Mouse (Mus musculus): Measurements from ENCODE around the gene Myo18b. TPM values are rescaled to one million over a fixed set of nuclear protein-coding genes. Genes with fewer than 3 reads are reported as not detected.

Gene Myo18b
- total RNA-seq, 2 experiments from 2014 or later, result 5.1 to 5.4 TPM

DNA sequence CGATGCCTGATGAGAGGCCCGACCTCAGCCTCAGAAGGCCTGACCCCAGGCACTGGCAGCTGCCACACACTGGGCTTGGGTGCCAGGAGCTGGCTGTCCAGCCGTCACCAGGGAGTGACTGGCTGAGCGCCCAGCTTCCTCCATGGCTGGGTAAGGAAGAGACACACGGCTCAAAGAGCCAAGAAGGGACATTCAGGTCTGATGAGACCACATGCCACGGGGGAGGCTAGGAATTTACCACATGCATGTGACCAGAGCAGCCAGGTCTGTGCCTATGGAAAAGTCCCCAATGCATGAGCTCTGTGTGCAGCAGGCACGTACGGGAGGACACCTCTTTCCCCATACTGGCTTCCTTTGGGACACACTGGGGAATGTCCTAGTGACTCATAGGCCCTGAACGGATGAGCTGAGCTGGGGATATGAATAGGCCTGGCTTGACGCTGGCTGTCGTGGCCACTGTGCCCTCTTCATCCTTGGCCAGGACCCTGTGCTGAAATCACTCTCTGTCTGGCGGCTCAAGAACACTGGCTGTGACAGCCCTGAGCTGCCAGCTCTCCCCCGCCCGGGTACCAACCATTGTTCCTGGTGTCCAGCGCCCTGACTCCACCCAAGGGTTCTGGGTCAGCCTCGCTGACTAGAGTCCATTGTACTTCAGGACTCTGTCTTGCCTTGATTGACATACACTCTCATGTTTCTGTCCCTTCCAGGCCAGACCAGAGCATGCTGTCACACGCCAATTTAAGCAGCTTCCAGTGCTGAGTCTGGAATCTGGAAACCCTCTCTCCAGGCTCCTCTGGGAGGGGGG lies 9.3 kb downstream of the Myo18b start:
- intact Hi-C loops (cut with DNase I), result no loop called here
- peak in 1 of 2 experiments; percentile 63 for DNase-seq (ENCODE audit: extremely low spot score in 1 of 2, low spot score in 2 of 2)

DNA sequence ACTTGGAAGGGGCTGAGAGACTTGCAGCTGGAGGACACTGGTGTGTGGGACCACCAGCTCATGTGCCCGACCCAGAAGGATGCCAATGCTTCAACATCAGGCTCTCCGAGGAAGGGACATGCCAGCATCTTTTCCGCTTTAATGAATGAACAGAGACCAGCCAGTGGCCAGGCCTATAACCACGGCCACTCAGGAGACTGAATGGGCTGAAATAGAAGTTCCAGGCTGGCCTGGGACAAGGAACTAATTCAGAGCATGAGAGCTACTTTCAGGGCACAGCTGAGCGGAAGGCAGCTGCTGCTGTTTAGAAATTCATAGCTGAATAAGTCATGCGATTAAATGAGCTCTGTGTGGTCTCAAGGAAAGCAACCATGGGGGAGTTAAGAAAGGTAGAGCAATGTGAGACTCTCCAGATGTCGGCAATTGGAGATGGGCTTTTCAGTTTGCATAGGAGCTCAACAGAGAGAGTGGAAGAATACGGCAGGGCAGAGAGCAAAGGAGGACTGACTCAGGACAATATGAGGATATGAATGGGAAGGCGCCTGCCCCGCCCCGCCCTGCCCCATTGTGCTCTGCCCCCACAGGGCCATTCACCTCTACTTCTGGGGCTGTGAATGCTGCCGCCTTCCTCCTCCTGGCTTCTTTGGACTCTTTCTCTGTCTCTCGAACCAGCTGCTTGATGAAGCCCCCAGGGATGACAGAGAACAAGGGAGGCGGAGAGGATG lies 18.6 kb downstream of the Myo18b start:
- intact Hi-C loops (cut with DNase I), result no loop called here
- peak in 1 of 2 experiments; percentile 46 for DNase-seq (ENCODE audit: extremely low spot score in 1 of 2, low spot score in 2 of 2)

DNA sequence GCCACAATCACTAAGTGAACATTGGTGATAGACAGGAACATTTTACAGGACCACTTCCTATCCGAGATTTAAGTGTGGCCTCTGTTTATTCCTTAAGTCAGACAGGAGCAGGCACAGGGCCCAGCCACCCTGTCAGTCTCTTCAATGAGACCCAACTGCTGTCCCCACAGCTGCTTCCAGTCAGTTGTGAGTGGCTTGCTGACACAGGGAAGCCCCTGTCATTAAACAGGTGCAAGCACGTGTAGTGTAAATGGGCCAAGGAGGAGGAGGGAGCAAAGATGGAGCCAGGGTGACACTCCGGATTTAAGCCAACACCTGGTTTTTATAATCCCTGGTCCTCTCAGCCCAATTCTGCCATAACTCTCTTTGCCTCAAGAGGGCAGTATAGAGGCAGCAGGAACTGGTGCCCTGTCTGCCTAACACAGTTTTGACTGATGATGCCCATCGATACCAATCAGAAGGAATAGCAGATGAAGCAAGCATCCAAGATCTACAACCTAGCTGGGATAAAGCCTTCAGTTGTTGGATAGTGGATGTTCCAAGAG lies 19.2 kb downstream of the Myo18b start:
- peak; percentile 47 to 63 for DNase-seq (ENCODE audit: extremely low spot score in 1 of 2, low spot score in 2 of 2)
- intact Hi-C loops (cut with DNase I), result no loop called here

DNA sequence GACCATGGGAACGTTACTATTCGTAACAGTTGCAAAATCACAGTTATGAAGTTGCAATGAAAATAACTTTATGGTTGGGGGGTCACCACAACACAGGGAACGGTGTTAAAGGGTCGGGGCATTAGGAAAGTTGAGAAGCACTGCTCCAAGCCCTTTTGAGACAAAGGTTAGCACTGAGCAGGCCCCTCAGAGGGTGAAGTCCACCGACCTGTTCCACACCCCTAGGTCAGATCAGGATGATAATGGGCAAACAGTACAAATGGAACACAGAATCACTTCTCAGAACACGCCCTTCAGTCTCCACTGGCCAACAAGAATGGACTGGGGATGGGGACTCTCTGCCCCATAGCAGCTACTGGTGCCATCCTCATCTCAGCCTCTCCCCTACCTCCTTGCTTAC lies 23.2 kb downstream of the Myo18b start:
- intact Hi-C loops (cut with DNase I), result loop anchor here (5.0 kb wide), 1 partner anchor 204 kb away; no protein-coding TSS in a partner anchor
- DNase-seq (ENCODE audit: extremely low spot score in 1 of 2, low spot score in 2 of 2), result no peak

DNA sequence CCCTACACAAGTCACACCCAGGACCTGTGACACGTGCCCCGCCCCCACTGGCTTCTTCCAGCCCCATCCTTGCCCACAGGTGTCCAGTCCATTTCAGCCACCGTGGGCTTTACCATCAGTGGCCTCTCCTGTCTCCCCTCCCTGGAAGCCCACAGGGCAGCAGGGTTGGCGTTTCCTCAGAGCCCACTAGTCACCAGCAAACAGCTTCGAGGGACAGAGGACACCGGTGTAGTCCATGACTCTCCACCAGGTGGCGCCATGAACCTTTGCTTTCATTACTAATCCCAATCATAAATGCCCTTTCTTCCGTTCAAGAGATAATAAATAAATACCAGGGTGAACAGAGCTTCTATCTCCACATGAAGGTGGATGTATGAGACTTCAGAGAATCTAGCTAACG lies 25.4 kb downstream of the Myo18b start:
- peak; percentile 71 to 79 for DNase-seq (ENCODE audit: extremely low spot score in 1 of 2, low spot score in 2 of 2)
- intact Hi-C loops (cut with DNase I), result loop anchor here (1.0 to 5.0 kb wide), 2 partner anchors 184 to 207 kb away; no protein-coding TSS in a partner anchor

DNA sequence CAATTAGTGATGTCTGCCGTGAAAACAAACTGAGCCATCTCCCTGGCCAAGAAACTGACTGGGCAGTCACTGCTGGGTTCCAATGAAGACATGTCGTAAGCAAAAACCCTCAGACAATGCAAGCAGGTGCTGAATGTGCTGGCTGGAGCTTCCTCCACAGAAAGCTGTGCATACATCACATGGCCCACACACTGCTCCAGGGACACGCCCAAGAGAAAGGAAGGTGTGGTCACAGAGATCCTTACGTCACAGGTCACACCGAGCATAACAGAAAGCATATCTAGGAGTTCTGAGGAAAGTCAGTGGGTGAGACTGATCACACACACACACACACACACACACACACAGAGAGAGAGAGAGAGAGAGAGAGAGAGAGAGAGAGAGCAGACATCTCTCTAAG lies 27.5 kb downstream of the Myo18b start:
- no peak for DNase-seq (ENCODE audit: extremely low spot score in 1 of 2, low spot score in 2 of 2)
- intact Hi-C loops (cut with DNase I), result loop anchor here (10.0 kb wide), 2 partner anchors 394 to 434 kb away; no protein-coding TSS in a partner anchor

DNA sequence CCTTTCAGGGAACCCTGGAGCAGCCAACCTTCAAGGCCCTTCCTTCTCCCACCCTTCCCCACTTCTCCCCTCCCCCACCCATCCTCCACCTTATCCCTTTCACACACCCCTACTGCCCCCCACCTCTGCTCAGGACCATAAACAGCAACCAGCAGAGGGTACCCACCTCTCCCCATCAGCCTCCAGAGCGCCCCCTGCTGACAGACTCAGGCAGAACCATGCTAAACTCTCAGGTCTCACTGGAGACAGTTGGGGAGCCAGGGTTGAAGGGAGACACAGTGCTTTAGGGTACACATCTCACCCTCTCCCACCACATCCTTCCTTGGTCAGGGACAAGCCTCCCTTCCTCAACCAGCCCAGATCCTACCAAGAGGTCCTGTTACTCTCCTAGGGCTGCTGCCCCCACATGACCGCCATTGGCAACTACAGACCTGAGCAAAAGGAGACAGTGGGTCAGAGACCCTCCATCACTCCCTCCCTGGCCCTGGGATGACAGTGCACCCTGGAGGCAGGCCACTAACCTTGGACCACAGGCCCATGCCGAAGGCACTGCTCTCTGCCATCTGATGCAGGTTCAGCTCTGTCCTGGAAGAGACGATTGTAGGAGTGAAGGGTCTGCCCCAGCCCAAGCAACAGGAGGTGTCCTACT lies 31.3 kb downstream of the Myo18b start:
- peak in 1 of 2 experiments; percentile 76 for DNase-seq (ENCODE audit: extremely low spot score in 1 of 2, low spot score in 2 of 2)
- intact Hi-C loops (cut with DNase I), result loop anchor here (10.0 kb wide), 2 partner anchors 390 to 430 kb away; no protein-coding TSS in a partner anchor

DNA sequence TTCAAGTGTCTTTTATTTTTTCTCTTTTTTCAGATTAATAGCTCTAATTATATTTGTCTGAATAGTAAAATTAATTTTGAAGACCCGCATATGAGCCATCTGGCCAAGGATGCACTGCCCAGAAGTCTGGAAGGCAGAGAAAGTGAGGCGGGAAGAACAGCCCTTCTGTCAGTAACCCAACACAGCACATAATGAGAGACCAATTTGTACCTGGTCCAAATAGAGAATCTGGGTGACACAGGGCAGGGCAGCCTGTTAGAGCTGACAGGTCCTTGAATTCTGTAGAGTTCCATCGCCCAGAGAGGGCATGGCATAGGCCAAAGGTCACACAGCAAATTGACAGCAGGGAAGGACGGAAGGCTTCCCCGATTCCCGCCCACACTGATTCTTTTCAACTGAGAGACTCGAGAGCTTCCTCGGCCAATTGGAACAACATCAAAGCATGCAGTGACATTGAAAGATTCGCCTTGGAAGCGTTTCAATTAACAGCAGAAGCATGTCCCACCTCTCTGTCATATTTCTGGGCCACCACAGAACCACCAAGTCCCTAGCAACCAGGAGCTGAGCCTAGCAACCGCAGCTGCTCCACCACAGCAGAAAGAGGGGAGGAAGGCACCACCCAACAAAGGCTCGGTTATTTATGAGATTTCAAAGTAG lies 36.7 kb downstream of the Myo18b start:
- intact Hi-C loops (cut with DNase I), result loop anchor here (10.0 kb wide), 2 partner anchors 385 to 425 kb away; no protein-coding TSS in a partner anchor
- DNase-seq (ENCODE audit: extremely low spot score in 1 of 2, low spot score in 2 of 2), result peak; percentile 50 to 64

DNA sequence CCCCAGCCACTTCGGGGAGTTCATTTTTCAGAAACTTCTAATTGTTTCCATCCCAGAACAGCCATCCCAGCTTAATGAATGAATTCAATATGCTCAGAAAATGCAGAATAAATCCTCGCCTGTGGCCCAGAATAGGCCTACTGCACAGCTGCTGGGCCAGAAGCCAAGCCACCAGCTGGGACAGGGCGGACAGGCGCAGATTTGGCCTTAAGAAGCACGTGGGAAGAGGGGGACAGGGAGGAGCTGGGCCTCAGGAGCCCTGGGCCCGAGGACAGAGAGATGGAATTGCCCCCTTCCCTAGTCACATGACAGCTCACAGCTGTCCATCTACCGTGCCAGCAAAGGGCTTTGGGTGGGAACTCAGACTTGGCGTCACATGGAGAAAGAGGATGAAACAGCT lies 43.0 kb downstream of the Myo18b start:
- intact Hi-C loops (cut with DNase I), result loop anchor here (5.0 kb wide), 1 partner anchor 276 kb away; the partner anchor contains the start of gene Sez6l
- DNase-seq (ENCODE audit: extremely low spot score in 1 of 2, low spot score in 2 of 2), result peak; percentile 67 to 91

DNA sequence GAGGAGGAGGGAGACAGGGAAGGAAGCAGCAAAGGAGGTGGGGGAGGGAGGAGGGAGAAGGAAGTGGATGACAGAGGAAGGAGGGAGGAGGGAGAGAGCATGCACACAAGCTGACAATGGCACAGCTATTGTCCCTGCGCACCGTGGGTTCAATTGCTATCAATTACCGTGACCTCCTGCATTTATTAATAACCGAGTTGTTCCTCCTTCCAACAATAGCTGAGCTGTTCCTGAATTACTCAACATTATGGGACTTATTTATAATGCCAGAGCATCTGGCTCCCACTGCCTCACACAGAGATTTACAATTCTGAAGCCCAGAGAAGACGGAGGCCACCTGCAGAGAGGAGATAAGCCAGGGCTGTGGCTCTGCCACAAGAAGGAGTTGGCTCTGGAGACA lies 44.8 kb downstream of the Myo18b start:
- intact Hi-C loops (cut with DNase I), result loop anchor here (5.0 kb wide), 1 partner anchor 274 kb away; the partner anchor contains the start of gene Sez6l
- no peak for DNase-seq (ENCODE audit: extremely low spot score in 1 of 2, low spot score in 2 of 2)

DNA sequence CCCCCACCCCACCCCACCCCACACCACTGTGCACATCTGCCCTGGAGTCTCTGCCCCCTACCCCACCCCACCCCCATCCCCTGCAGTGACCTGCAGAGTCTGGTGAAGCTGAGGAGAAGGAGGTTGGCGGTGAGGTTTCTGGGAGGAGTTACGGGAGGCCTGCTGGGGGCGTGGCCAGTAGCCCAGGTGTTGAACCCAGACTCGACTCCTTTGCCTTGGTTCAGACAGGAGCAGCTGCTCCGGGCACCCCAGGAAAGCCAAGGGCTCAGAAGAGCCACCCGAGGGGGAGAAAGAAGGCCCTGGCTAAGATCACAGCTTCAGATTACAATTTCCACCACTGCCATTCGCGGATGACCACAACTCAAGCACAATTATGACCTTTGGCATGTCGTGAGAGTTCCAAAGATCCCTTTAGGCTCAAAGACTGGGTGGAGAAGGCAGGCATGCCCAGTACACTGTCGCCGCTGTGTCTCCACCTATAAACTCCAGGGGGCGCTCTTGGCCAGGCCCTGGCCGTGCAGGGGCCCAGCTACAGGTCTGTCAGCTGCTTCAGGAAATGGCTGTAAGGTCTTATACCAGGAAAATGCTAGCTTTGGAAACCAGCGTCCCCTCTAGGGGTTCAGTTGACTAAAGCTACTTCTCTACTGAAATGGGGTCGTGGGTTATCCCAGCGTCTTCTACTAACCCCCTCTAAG lies 47.4 kb downstream of the Myo18b start:
- intact Hi-C loops (cut with DNase I), result no loop called here
- DNase-seq (ENCODE audit: extremely low spot score in 1 of 2, low spot score in 2 of 2), result peak in 1 of 2 experiments; percentile 68

DNA sequence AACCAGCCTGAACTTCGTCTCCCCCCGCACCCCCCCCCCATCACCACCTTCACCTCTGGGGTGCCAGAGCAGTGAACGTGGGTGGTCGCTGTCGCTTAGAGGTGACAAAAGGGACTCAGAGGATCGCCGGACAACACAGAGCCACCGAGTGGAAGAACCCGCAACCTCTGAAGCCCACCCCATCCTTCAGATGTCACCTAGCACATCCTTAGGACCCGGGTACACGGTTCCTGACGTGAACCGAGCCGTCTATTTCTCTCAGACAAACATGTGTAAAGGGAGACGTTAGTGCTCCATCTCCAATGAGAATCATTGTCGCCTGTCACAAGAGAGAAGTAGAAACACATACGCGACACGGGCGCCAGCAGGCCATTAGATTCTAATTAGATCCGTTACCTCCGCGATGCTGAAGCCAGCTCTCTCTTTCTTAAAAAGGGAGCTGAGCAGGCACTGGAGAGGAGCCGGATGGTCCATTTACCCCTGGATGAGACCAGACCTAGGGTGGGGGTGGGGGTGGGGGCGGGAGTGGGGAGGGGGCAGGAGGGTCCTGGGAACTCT lies 48.1 kb downstream of the Myo18b start:
- no peak for DNase-seq (ENCODE audit: extremely low spot score in 1 of 2, low spot score in 2 of 2)
- intact Hi-C loops (cut with DNase I), result no loop called here

DNA sequence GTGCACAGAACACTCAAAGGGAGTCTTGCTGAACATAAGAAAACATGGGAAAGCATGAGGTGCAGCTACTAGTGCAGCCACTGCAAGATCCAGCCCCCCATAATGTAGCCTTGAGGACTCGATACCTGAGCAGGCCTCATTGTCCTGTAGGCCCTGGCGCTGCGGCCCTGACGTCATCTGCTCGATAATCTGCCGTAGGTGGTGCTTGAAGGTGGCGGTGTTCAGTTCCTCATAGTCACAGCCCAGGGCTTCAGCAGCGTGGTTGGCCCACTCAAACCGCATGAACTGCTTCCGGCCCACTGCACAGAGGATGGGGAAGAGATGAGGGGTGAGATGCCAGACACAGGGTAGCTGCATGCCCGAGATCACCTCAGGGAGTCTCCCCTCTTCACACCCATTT lies 50.0 kb downstream of the Myo18b start:
- intact Hi-C loops (cut with DNase I), result no loop called here
- DNase-seq (ENCODE audit: extremely low spot score in 1 of 2, low spot score in 2 of 2), result no peak

DNA sequence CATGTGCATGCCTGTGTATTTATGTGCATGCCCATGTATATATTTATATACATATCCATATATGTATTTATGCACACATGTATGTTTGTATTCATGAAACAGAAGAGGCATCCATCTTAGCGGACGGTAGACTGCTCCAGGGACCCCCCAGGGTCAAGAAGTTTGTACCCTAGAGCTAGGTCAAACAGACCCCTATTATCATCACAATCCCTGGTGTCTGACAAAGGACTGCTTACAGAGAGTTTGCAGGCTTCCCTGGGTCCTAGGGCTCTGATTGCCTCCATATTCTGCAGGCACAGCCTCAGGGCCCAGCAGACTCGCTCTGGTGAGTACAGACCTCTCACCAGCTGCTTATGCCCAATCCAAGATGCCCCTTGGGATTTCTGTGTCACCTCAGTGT lies 51.7 kb downstream of the Myo18b start:
- intact Hi-C loops (cut with DNase I), result no loop called here

DNA sequence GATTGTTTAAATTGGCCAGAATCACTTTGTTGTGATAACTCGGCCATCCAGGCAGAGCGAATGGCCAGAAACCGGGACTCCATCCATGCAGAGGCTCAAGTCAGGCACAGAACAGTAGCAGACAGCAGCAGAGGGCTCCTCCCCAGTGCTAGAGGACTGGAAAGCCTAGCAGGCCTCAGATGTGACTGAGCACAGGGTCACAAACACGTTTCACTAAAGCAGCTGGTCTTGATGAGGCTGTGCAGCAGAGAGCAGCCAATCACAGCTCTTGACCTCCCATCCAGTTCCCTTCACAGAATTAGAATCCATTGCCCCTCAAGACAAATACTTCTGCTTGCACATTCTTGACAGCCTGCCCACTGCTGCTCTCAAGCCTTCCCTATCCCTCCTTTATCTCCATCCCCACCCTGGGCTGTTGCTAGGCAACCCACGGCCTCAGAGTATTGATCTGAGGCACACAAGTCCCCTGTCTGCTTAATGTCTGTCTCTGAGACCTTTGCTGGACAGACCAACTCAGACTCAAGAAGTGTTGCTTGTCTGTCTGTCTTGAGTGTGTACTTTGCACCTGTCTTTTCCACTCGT lies 52.4 kb downstream of the Myo18b start:
- intact Hi-C loops (cut with DNase I), result no loop called here

More for the DNA sequence above, 51.7 kb downstream of the Myo18b start:
- DNase-seq (ENCODE audit: extremely low spot score in 1 of 2, low spot score in 2 of 2), result no peak

DNA sequence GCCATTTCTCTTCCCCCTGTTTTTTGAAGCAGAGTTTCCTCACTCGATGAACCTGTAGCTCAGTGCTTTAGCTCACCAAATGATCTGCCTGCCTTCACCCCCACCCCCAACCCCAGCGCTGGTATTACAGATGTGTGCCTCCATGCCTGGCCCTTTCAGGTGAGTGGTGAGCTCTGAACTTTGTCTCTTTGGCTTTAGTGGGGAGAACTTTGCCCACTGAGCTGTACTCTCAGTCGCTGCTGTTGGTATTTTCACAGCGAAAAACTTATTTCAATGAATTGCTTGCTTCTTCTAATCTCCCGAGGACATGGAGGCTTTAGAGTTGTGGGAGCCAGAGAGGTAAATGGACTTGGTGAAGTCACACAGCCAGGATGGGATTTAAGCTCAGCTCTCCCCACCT lies 53.5 kb downstream of the Myo18b start:
- intact Hi-C loops (cut with DNase I), result no loop called here
- no peak for DNase-seq (ENCODE audit: extremely low spot score in 1 of 2, low spot score in 2 of 2)

More for the DNA sequence above, 52.4 kb downstream of the Myo18b start:
- DNase-seq (ENCODE audit: extremely low spot score in 1 of 2, low spot score in 2 of 2), result peak in 1 of 2 experiments; percentile 51

DNA sequence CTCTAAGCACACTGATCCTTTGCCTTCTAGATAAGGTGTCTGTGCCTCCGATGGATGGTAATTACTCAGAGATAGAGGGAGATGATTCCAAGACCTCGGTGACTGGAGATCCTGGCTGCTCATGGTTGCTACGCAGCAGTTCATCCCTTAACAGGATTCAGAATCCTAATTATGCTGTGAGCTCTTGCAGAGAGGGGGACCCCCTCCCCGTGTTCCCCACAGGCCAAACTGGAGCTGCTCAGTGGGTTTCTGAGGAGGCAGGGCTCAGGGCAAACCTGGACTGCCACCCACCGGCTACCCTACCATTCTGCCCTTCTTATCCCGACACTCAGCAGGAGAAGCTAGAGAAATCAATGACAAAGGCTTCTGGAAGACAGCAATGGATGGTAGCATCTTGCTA lies 54.3 kb downstream of the Myo18b start:
- intact Hi-C loops (cut with DNase I), result no loop called here
- DNase-seq (ENCODE audit: extremely low spot score in 1 of 2, low spot score in 2 of 2), result no peak

Data from left cerebral cortex, postnatal 10 days (tissue).